Mouse (Mus musculus) small intestine, adult 2 months (tissue): ENCODE results near the gene Fanci.

ENCODE experiments used
- CTCF ChIP-seq: fragments of 200-500 bp; IDR thresholded peaks from 2 replicates; pipeline ENCODE4 v1.5.1; 2012; ENCODE audit warnings: low read depth, mild to moderate bottlenecking, control low read depth, inconsistent platforms, low read length, moderate library complexity, mixed read lengths; ENCODE audit not compliant: insufficient replicate concordance, insufficient read length; ENCODE audit errors: extremely low read depth
- POLR2A ChIP-seq: fragments of 200-500 bp; IDR thresholded peaks from 2 replicates; pipeline ENCODE4 v1.6.1; 2012; ENCODE audit warnings: low read depth, mild to moderate bottlenecking, control low read depth, inconsistent platforms, low read length, moderate library complexity

DNA sequence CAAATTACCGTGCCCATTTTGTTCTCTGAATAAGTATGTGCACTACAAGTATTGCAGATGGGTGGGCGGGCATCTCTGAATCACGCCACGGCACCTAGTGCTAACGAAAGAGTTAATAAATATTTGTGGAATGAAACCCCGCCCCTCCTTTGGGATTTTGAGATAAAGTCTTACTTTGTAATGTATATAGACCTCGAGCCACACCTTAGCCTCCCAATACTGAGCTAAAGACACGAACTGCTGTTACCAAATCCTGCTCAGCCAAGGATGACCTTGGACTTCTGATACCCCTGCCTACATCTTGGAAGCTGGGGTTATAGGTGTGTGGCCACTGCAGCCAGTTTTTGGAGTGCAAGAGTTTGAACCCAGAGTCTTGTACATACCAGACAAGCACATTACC is 6.7 kb downstream of the Fanci start:
- TF ChIP-seq CTCF (no peak), POLR2A (no peak)
